Mouse (Mus musculus) yolk sac, embryonic 10.5 days (tissue): ENCODE measurements around the gene Zfp358.

Source experiments
- DNase-seq: peaks from one replicate; pipeline ENCODE4 v3.0.0-alpha.2; 2017; ENCODE audit warnings: low spot score

Gene Zfp358

DNA sequence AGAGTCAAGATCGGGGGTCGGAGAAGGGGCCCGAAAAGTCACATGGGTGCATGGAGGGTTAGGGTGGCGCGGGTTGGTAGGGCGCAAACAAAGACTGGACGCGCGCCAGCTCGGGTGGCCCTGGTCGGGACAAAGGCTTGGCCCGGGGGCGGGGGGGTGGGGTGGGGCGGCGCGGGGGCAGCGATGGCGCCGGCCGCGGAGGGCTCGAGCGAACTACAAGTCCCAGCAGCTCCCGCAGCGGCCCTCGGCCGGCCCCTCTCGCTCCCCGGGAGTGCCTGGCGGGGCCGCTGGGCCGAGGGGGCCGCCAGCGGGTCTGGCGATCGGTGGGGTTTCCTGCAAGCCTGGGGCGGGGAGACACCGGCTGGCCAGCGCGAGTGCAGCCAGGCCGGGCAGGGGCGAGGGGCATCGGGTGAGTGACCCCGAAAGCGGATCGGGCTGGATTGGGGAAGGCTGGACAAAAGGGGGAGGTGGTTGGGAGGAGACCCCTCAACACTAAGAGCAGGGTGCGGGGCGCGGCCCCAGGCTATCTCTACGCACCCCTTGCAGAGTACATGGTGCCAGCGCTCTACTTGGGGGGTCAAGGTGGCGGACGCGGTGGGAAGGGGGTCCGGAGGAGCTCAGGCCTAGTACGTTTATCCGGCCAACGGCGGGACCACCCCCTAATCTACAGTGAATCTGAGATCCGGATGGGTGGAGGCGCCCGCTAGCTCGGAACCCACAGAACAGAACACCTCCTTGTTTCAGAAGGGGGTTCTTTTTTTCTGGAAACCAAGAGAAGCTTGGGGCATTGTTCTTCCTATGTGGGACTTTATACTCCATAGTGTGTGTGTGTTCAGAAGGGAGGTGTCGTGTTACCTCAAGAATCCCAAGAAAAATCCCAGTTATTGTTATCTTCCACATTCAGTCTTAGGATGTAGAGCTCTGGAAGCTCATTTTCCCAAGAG, at the start of gene Zfp358:
Gene Zfp358, plus strand, starts transcription at position 238 of the 944 bp plus-strand sequence.
- DNase-seq, result peak; percentile 82

DNA sequence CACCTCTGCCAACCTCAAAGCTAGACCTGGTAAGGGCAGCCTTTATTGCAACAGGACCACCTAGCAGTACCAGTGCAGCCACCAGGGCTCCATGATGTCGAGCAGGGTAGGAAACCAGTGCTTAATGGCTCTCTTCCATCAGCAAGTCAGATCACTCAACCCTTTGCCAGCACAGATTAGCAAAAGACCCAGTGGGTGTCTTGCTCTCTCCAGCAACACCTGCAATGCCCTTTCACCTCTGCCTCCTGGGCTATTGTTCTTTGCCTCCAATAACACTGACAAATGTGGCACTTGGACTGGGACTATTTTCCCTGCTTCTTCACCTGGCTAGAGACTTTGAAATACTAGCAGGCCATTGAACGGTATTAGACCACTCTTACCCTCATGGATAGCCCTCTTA, 43.7 kb upstream of the Zfp358 start:
- DNase-seq, result no peak

DNA sequence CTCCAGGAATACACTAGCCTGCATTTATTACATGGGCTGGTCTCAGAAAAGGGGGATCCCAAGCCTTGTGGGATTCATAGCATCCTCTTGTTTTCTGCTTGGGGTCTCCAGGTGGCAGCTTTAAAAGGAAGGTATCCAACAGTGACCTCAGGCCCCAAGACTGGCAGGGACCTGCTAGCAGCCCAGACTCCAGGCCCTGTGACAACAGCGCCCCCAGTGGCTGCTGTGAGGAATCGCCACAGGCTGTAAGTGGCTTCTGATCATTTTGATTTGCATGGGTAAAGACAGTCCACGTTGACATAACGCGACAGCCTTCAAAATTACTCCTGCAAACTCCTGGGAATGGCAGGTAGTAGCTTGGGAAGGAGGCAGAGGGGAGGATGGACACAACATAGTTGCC, 42.3 kb upstream of the Zfp358 start:
- DNase-seq, result no peak

DNA sequence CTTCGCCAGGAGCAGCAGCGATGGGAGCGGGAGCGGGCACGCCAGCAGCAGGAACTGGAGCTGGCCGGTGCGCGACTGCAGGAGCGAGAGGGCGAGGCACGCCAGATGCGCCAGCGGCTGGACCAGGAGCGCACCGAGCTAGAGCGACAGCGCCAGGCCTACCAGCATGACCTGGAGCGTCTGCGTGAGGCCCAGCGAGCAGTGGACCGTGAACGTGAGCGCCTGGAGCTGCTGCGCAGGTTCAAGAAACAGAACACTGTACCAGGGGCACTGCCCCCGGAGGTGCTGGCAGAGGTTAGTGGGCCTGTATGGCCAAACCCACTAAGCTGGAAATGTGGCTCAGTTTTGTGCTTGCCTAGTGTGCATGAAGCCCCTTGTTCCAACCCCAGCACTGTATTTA, 40.9 kb upstream of the Zfp358 start:
- no peak for DNase-seq

DNA sequence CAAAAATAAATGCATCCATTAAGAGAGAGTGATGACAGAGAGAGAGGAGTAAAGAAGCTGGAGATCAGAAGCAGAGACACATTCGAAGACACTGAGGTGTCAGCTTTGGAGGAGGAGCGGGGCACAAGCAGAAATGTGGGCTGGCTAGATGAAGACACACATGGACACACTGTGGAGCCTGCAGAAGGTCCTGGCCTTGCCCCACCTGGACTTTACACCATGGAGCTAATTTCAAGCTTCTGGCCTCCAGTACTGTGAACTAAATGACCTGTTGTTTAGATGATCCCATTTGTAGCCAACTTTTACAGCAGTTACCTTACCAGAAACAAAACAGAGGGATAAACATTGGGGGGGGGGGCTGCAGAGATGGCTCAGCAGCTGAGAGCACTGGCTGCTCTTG, 29.7 kb upstream of the Zfp358 start:
- no peak for DNase-seq

GRCm38 (mm10) chr8:3464309-3464708, 28.6 kb upstream of the Zfp358 start:
- no peak for DNase-seq

- peak; percentile 97 for DNase-seq
Observed at GRCm38 (mm10) chr8:3467006-3467885, 25.7 kb upstream of the Zfp358 start, which contains the start of gene Pex11g. TSS of gene Pex11g (minus strand) at chr8:3467680.

GRCm38 (mm10) chr8:3467886-3468545, 24.9 kb upstream of the Zfp358 start:
- DNase-seq, result no peak

- no peak for DNase-seq
Observed at GRCm38 (mm10) chr8:3468838-3469237, 24.1 kb upstream of the Zfp358 start.

GRCm38 (mm10) chr8:3470562-3470961, 22.4 kb upstream of the Zfp358 start, which contains the start of gene Tex45:
TSS of gene Tex45 (plus strand) at chr8:3470862.
- no peak for DNase-seq

- no peak for DNase-seq
Observed at GRCm38 (mm10) chr8:3475715-3476429, 17.1 kb upstream of the Zfp358 start.

DNA sequence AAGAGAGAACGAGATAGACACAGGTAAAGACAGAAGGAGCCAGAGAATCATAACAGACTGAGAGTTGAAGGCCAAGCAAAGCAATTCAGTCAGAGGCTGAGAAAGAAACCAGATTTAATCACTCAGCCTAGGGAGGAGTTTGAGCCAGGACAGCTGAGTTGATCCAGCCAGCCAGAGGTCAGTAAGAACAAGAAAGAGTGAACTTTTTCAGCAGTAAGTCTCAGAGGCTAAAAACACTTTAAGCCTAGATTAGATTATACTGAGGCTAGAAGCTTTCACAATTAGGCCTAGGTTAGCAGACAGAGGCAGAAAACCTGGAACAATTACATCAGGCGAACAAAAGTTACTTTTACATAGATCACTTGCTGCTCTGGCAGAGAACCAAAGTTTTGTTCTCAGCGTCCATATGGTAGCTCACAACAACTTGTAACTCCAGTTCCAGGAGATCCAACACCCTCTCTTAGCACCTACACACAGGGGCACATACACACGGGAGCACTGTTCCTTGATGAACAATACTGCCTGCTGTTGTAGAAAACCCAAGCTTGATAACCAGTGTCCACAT, 12.6 kb upstream of the Zfp358 start:
- DNase-seq, result no peak

DNA sequence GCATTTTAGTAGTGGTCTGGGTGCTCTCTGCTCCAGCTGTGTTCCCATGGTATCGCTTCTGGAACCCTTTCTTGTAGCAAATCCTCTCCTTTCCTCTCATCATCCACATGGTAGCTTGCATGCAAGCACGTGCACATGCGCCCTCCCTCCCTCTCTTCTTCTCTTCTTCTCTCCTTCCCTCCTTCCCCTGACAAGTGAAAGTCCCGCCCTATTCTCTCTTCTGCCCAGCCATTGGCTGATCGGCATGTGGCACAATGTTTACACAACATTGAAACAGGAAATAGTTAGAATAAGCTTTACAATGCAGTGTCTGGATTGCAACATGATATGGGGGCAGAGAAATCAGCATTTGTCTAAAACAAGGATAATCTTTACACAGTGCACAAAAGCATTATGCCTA, 11.3 kb upstream of the Zfp358 start:
- no peak for DNase-seq

GRCm38 (mm10) chr8:3482240-3482740, 10.6 kb upstream of the Zfp358 start:
- DNase-seq, result no peak

DNA sequence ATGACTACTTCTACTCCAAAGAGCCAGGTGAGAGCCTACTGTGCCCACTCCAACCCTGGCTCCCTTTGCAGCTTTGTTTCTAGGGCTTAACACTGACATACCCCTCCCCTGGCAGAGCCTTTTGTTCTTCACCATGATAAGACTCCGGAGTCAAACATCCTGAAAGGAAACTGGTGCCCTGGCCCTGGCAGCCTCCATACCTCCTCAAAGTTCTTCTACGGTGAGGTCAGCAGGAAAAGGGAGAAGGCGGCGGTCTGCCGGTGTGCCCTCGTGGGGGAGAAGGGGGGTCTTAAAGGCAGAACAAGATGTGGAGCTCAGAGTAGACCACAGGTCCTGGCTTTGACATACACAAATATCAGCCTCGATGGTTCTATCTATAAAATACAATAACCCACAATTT, 9.4 kb upstream of the Zfp358 start:
- no peak for DNase-seq

- no peak for DNase-seq
Observed at GRCm38 (mm10) chr8:3485192-3485591, 7.7 kb upstream of the Zfp358 start.

DNA sequence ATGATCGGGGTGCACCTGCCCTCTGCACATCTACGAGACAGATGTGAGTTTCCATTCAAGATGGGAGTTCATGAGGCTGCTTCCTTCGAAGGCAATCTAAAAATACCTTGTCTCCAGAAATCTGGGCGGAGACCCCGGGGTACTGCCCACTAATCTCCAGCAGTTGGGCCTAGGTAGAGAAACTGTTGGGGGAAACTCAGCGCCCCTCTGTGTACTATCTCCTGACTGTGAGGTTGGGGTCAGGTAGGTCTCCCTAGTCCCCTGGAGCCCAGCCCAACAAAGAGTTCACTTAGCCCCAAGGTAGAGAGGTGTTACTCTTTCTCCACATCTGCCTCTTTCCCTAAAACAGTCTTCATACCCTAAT, 889 bp downstream of the Zfp358 start:
- DNase-seq, result no peak

GRCm38 (mm10) chr8:3495578-3496427, 2.9 kb downstream of the Zfp358 start:
- no peak for DNase-seq

- no peak for DNase-seq
Observed at GRCm38 (mm10) chr8:3496428-3496748, 3.5 kb downstream of the Zfp358 start.

- no peak for DNase-seq
Observed at GRCm38 (mm10) chr8:3498583-3498982, 5.6 kb downstream of the Zfp358 start.
